Mouse (Mus musculus) adrenal gland, adult (tissue): Measurements from ENCODE around the gene Tnni1.

Experiments
- DNase-seq, 2 experiments: peaks; one replicate each; pipeline ENCODE4 v3.0.0; 2022 to 2023; ENCODE audit warnings: low spot score in 1 of 2; ENCODE audit not compliant: inconsistent age in 2 of 2

Gene Tnni1

DNA sequence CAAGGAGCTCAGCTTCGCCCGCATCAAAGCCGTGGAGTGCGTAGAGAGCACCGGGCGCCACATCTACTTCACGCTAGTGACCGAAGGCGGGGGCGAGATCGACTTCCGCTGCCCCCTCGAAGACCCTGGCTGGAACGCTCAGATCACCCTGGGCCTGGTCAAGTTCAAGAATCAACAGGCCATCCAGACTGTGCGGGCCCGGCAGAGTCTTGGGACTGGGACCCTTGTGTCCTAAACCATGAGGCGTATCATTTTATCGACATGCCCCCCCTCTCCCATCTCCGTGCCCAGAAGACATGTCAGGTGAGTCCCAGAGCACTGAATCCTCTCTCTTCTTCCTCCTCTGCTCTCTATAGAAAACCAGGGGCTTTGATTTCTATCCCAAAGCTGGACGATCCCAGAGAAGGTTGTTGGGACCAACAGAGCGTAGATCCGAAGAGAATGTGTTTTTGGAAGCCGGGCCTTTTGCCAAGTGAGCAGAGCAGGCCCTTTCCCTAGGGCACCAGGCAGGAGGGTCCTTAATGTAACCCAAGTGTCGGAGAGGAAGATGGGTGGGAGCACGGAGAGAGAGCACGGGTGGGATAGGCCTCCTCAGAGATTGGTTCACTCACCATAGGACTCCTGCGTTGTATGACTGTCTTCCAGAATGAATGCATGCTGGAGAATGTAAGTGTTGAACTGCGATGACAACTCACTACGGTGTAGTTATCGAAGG lies 12.5 kb upstream of the Tnni1 start:
- no peak for DNase-seq

- DNase-seq = peak in 1 of 2 experiments; percentile 53
Observed at GRCm38 (mm10) chr1:135767324-135767890, 11.8 kb upstream of the Tnni1 start.

- no peak for DNase-seq
Observed at GRCm38 (mm10) chr1:135768400-135768799, 10.8 kb upstream of the Tnni1 start.

DNA sequence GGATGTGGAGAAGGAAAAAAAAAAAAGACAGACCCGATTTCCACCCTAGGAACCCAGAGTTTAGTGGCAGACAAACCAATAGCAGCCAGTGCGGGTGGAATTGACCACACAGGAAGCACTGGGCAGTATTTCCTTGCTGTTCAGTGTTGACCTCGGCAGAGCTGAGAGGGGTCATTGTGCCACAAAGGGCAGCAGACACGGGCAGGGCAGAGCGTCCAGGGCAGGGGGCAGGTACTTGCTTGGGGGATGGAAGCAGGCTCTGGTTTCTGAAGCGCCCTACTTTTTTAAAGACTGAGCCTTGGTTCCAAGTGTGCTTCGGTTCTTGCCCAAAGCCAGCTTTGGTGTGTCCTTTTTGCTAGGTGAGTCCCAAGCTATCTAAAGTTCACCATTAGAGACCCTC lies 9.0 kb upstream of the Tnni1 start:
- DNase-seq = no peak

GRCm38 (mm10) chr1:135770896-135771572 lies 8.2 kb upstream of the Tnni1 start:
- peak; percentile 62 to 86 for DNase-seq

GRCm38 (mm10) chr1:135771573-135771970 lies 7.7 kb upstream of the Tnni1 start:
- DNase-seq = no peak

GRCm38 (mm10) chr1:135776596-135776995 lies 2.6 kb upstream of the Tnni1 start:
- DNase-seq = peak in 1 of 2 experiments; percentile 50

- DNase-seq = peak in 1 of 2 experiments; percentile 66
Observed at GRCm38 (mm10) chr1:135777046-135777445, 2.2 kb upstream of the Tnni1 start.

DNA sequence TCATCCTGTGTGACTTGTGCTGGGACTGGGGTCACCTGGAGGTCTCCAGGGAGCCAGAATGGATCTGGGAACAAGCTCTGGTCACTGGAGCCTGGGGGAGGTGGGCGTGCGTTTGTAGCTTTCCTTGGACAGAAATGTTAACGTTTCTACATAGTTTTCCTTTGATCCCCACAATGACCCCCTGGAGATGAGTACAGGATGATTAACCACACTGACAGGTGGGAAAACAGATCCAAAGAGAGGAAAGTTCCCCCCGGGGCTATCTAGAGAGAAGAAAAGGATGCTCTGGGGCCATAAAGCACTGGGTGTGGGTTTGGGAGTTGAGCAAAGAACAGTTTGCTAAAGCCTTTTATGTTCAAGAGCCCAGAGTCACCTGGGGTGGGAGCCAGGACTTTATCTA lies 1.4 kb downstream of the Tnni1 start:
- peak in 1 of 2 experiments; percentile 17 for DNase-seq

DNA sequence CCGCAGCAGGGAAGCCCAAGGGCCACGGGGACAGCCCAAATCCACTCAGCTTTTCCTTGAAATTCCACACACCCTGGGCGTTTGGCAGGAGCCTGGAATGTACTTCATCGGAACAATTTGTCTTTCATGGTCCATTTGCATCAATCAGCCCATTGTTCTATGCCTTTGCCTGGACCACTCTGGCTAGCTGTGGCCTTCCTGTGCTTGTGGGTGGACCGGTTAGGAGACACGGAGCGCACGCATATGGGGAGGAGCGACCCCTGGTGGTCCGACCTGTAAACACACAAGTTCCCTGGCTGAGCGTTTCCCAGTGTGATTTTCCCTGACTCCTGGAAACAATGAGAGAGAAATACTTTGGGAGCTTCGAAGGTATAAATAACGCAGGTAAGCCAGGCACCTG lies 2.0 kb downstream of the Tnni1 start:
- peak; percentile 67 to 88 for DNase-seq

DNA sequence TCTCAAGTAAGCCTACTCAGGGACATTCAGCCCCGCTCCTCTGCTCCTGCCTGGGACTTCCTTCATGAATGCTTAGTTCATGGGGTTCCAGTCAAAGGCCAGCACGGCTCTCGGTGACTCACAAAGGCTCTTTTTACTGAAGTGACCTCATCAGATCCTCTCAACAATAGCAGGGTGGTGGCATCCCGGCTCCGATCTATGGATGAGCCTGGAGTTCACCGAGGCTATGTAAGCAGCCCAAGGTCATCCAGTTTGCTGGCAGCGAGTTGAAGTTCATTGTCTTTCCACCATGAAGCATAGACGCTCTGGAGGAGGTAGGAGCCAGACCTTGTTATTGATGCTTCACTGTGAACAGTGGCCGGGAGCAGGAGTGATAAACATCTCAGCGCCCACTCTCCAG lies 3.6 kb downstream of the Tnni1 start:
- DNase-seq = peak; percentile 29 to 60

DNA sequence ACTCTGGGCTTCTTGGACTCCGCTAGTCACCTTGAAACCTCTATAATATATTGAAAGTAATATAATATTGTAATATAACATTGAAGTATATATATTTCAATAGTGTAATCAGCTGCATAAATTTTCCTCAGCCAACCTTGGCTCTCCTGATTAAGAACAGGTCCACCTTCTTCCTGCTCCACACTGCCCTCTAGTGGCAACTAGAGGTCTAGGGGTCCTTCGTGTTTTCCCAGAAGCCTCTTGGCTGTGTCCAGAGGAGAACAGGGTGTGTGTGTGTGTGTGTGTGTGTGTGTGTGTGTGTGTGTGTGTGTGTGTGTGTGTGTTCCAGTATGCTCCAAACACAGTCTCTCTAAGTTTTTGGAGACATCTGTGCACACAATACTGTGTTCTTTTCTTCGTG lies 8.6 kb downstream of the Tnni1 start:
- DNase-seq = peak; percentile 64 to 88

DNA sequence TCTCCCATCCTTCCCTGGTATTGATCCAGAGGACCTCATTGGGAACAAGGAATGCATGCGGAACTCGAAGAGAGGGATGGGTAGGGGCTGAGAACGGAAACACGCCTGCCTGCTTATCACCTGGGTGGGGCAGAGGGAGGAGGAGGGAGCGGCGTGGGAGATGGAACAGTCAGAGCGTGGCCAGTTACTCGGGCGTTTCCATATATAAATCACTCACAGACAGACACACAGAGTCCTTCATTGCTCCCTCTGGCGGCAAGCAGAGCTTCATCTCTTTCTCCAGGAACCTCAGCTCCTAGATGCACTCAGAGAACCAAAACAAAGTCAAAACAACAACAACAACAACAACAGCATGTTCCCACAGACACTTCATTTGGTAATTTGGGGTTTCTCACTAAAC lies 9.5 kb downstream of the Tnni1 start:
- peak; percentile 26 to 69 for DNase-seq

DNA sequence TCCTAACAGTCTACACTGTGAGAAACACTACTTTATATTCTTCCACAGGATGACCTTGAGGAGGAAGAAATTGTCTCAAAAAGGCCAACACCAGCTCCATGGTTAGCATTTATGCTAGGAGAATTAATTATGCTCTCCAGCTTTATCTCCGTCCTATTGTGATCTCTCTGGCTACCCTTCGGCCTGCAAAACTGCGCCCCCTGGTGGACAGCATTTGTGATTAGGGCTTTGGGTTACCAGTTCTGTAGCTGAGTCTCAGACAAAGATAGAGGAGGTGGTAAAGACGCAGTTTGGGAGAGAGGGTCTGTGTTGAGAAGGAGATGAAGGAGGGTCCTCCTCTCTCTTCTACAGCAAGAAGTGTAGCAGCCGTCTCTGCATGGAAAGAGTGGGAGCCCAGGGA lies 10.6 kb downstream of the Tnni1 start:
- peak; percentile 69 to 89 for DNase-seq

- DNase-seq = no peak
Observed at GRCm38 (mm10) chr1:135792143-135792939, 13.1 kb downstream of the Tnni1 start.

- no peak for DNase-seq
Observed at GRCm38 (mm10) chr1:135793370-135794215, 14.4 kb downstream of the Tnni1 start.

- no peak for DNase-seq
Observed at GRCm38 (mm10) chr1:135794216-135795134, 15.2 kb downstream of the Tnni1 start.

- no peak for DNase-seq
Observed at GRCm38 (mm10) chr1:135798492-135798891, 19.3 kb downstream of the Tnni1 start.

DNA sequence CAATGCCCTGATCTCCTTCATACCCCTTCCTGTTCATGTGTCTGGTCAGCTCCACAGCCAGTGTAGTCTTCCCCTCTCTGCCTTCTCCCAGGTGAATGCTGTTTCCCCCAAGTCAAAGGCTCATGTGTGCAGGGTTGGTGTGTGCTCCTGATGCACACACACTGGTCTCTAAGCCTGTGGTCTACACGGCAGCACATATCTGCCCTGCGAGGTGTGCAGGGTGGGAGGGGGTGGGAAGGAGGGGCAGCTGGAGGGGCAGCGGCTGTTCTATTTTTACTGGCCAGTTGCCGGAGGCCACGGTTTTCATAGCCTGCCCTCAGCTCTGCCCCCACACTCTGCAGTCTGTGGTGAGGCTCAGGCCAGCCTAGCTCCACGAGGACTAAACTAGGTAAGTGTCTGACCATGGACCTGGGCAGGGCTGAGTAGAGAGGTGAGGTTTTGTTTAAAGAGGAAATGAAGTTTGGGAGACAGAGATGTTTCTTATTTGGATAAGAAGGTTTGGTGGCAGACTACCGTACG lies 19.9 kb downstream of the Tnni1 start:
- no peak for DNase-seq
